Mouse (Mus musculus) c-Kit-positive CD71-negative TER-119-negative erythroid progenitor cells, embryonic 14.5 days (primary cell): ENCODE results near the gene Zfp988.
"Not testable (repeated sequence)": the region's sequence is repeated elsewhere in the genome, so short reads cannot be mapped to it uniquely, and the experiment has no call there.

ENCODE experiments used
- DNase-seq: peaks from one replicate; pipeline ENCODE4 v3.0.0-alpha.2; 2013; ENCODE audit warnings: low read depth

The Zfp988 gene

GRCm38 (mm10) chr4:147305436-147305835, at the start of gene Zfp988:
TSS of gene Zfp988 (plus strand) at chr4:147305674.
- not testable (repeated sequence) for DNase-seq

GRCm38 (mm10) chr4:147262708-147263107, 42.8 kb upstream of the Zfp988 start:
- DNase-seq, result not testable (repeated sequence)

GRCm38 (mm10) chr4:147267302-147267701, 38.2 kb upstream of the Zfp988 start:
- not testable (repeated sequence) for DNase-seq

- not testable (repeated sequence) for DNase-seq
These were observed 36.7 kb upstream of the Zfp988 start for GRCm38 (mm10) chr4:147268735-147269134.

- DNase-seq, result not testable (repeated sequence)
These were observed 35.4 kb upstream of the Zfp988 start for GRCm38 (mm10) chr4:147270026-147270425.

GRCm38 (mm10) chr4:147271601-147272000, 33.9 kb upstream of the Zfp988 start:
- not testable (repeated sequence) for DNase-seq

- DNase-seq, result not testable (repeated sequence)
These were observed 30.3 kb upstream of the Zfp988 start for GRCm38 (mm10) chr4:147275021-147275772.

GRCm38 (mm10) chr4:147275773-147276140, 29.7 kb upstream of the Zfp988 start:
- not testable (repeated sequence) for DNase-seq

- DNase-seq, result not testable (repeated sequence)
These were observed 25.1 kb upstream of the Zfp988 start for GRCm38 (mm10) chr4:147280406-147280805.

- not testable (repeated sequence) for DNase-seq
These were observed 6.9 kb upstream of the Zfp988 start for GRCm38 (mm10) chr4:147298585-147298984.

- DNase-seq, result not testable (repeated sequence)
These were observed 3.1 kb upstream of the Zfp988 start for GRCm38 (mm10) chr4:147302375-147302774.

- not testable (repeated sequence) for DNase-seq
These were observed 29.7 kb downstream of the Zfp988 start for GRCm38 (mm10) chr4:147335036-147335690.

- DNase-seq, result not testable (repeated sequence)
These were observed 30.4 kb downstream of the Zfp988 start for GRCm38 (mm10) chr4:147335691-147336367.

GRCm38 (mm10) chr4:147336368-147337195, 31.1 kb downstream of the Zfp988 start:
- DNase-seq, result not testable (repeated sequence)

GRCm38 (mm10) chr4:147337520-147337919, 32.0 kb downstream of the Zfp988 start:
- DNase-seq, result not testable (repeated sequence)

- DNase-seq, result no peak
These were observed 32.6 kb downstream of the Zfp988 start for GRCm38 (mm10) chr4:147338032-147338610.

GRCm38 (mm10) chr4:147338706-147339105, 33.2 kb downstream of the Zfp988 start:
- not testable (repeated sequence) for DNase-seq

GRCm38 (mm10) chr4:147339601-147340219, 34.2 kb downstream of the Zfp988 start:
- not testable (repeated sequence) for DNase-seq

- not testable (repeated sequence) for DNase-seq
These were observed 34.8 kb downstream of the Zfp988 start for GRCm38 (mm10) chr4:147340236-147340635.

GRCm38 (mm10) chr4:147340876-147341275, 35.4 kb downstream of the Zfp988 start:
- not testable (repeated sequence) for DNase-seq
